26 mouse cellular contexts compared by ENCODE assay signal in the genomic region with DNA sequence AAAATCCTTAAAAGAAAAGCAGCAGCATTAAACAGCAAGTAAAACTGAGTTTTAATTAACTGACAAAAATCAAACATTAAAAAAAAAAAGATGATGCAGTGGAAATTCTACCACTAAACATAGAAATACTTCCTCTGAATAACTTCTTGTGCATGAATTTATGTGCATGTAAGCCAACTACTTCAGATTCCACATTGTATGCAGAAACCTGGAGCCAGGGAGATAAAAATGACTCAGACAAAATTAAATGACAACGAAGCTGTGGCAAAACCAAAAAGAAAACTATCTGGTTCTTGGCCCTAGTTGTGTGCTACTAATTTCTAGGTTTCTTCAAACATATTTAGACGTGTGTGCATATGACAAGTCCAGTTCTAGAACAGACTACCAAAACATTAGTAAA. TPM values are rescaled to one million over a fixed set of nuclear protein-coding genes. Genes with fewer than 3 reads are reported as not detected.
A peak's percentile ranks its signal among the peaks of the same experiment; 100 is the strongest.
DNase-seq lines count a peak whose midpoint lies in the region; ATAC-seq and TF ChIP-seq lines count a peak whose summit lies in the region.
"Had no signal": no experiment of that assay in that cellular context is flagged by ENCODE, and none has a peak within 500 bp of the region (broad histone marks: within the 10 kb centered on the region; RNA-seq: fewer than 3 reads in every experiment).

No protein-coding gene starts in this region.

- H3K36me3 ChIP-seq in heart, embryonic 16.5 days (ENCODE audit: control insufficient read depth, insufficient read depth) = no peaks in the 10 kb centered on the region
- H3K36me3 ChIP-seq in lung, postnatal 0 days (ENCODE audit: insufficient read depth, low read length) = no peaks in the 10 kb centered on the region
- H3K36me3 ChIP-seq in MEL (ENCODE audit: control insufficient read depth in 1 of 2, insufficient read depth in 2 of 2, low read length in 2 of 2) = peaks cover 0 to 24% of the 10 kb centered on the region in 2 experiments; a peak in 2 of 4 replicates
- H3K36me3 ChIP-seq: embryonic facial prominence, embryonic 13.5 days; forebrain, embryonic 12.5 days; liver, embryonic 13.5 days; neural tube, embryonic 13.5 days had no signal

- no peak for TF ChIP-seq EP300 in lung, postnatal 0 days (IDR thresholded peaks at IDR 0.05)
- peak; percentile 55 to 76 for TF ChIP-seq EP300 in MEL (IDR thresholded peaks at IDR 0.05; ENCODE audit: low read depth in 1 of 2, low read length in 2 of 2)

- H3K79me2 ChIP-seq in MEL (ENCODE audit: control insufficient read depth, insufficient read depth, low read length, poor library complexity) = peaks cover 11% of the 10 kb centered on the region

- peak overlapping the region; percentile 23; the same call in 1 of the 2 replicates for H3K4me2 ChIP-seq in heart, embryonic 16.5 days (ENCODE audit: low read depth, low read length)
- no peak overlapping the region for H3K4me2 ChIP-seq in lung, postnatal 0 days (replicated peaks; ENCODE audit: low read depth, low read length)
- H3K4me2 ChIP-seq: liver, embryonic 13.5 days; lung, embryonic 14.5 days had no signal

- no peak for ATAC-seq in heart, embryonic 16.5 days (replicated peaks; ENCODE audit: extremely low read depth, insufficient read depth, low FRiP score)
- ATAC-seq in lung, postnatal 0 days = no peak
- ATAC-seq: hindbrain, postnatal 0 days; intestine, embryonic 16.5 days had no signal

- H3K4me3 ChIP-seq in heart, embryonic 16.5 days (ENCODE audit: low read length) = no peak overlapping the region
- H3K4me3 ChIP-seq in lung, adult 2 months (replicated peaks; ENCODE audit: extremely low read depth, low read depth, low read length) = peak overlapping the region; percentile 27
- H3K4me3 ChIP-seq in lung, postnatal 0 days (ENCODE audit: low read depth, low read length) = no peak overlapping the region
- peak overlapping the region in 1 of 2 experiments; percentile 46; a peak in 2 of 4 replicates for H3K4me3 ChIP-seq in MEL (ENCODE audit: control insufficient read depth in 1 of 2, insufficient read depth in 1 of 2, low read depth in 2 of 2, low read length in 2 of 2)
- peak overlapping the region; percentile 32; the same call in 1 of the 2 replicates for H3K4me3 ChIP-seq in cortical plate, adult 2 months (ENCODE audit: insufficient read depth, low read length)
- H3K4me3 ChIP-seq: embryonic facial prominence, embryonic 13.5 days; erythroblast, embryonic 14.5 days; forebrain, embryonic 12.5 days; liver, embryonic 13.5 days; megakaryocyte, embryonic 14.5 days; neural tube, embryonic 13.5 days had no signal

- WGBS in heart, embryonic 16.5 days = 52% methylated on average over 2 of the region's 2 CpGs
- WGBS in lung, adult 2 months = 38% methylated on average over 2 of the region's 2 CpGs
- 61% methylated on average over 2 of the region's 2 CpGs for WGBS in lung, postnatal 0 days

- no peak for TF ChIP-seq POLR2A in lung, adult 2 months (IDR thresholded peaks at IDR 0.05; ENCODE audit: borderline replicate concordance, extremely low read depth, low read depth, low read length)
- no peak for TF ChIP-seq POLR2A in MEL (IDR thresholded peaks at IDR 0.05; ENCODE audit: control insufficient read depth in 1 of 2, insufficient read depth in 1 of 2, low read depth in 1 of 2, low read length in 2 of 2, poor library complexity in 1 of 2)
- no peak for TF ChIP-seq POLR2A in cortical plate, adult 2 months (IDR thresholded peaks at IDR 0.05; ENCODE audit: extremely low read depth, insufficient read depth, low read length)

- H3K27me3 ChIP-seq in heart, embryonic 16.5 days (ENCODE audit: control insufficient read depth, insufficient read depth, low read length) = no peaks in the 10 kb centered on the region
- no peaks in the 10 kb centered on the region for H3K27me3 ChIP-seq in lung, postnatal 0 days (replicated peaks; ENCODE audit: insufficient read depth, low read length)
- no peaks in the 10 kb centered on the region for H3K27me3 ChIP-seq in MEL (ENCODE audit: control insufficient read depth in 1 of 2, insufficient read depth in 2 of 2, low read length in 2 of 2)
- H3K27me3 ChIP-seq: embryonic facial prominence, embryonic 13.5 days; forebrain, embryonic 12.5 days; neural tube, embryonic 13.5 days had no signal

- intact Hi-C loops in heart, postnatal 25 days (cut with DNase I) = loop anchor here (5.0 kb wide), 1 partner anchor 107 kb away; no protein-coding TSS in a partner anchor

- DNase-seq in heart, postnatal 25 days (ENCODE audit: low spot score) = no peak
- DNase-seq in lung, adult 2 months = no peak
- DNase-seq in lung, postnatal 0 days (ENCODE audit: low spot score) = no peak
- peak; percentile 63 for DNase-seq in MEL (ENCODE audit: low read depth, low spot score)
- no peak for DNase-seq in spleen, adult 18-20 months
- DNase-seq: adrenal gland, postnatal 14 days; cerebellum, adult 2 months; cerebellum, postnatal 25 days; embryo, embryonic 11 days; heart, postnatal 36 days; kidney, adult 9 months; kidney, postnatal 14 days; layer of hippocampus, postnatal 36 days; liver, embryonic 13.5 days; lung, embryonic 14.5 days; lung, postnatal 36 days; thymus, postnatal 14 days had no signal

- H3K27ac ChIP-seq in heart, embryonic 16.5 days (ENCODE audit: low read length) = no peak overlapping the region
- no peak overlapping the region for H3K27ac ChIP-seq in lung, postnatal 0 days (ENCODE audit: low read length)
- H3K27ac ChIP-seq in MEL (ENCODE audit: control insufficient read depth, low read depth, low read length) = 0 out of 2 replicates have a peak overlapping the region, but pooled peaks have one; percentile 4
- H3K27ac ChIP-seq in cortical plate, adult 2 months (ENCODE audit: insufficient read depth, low read length) = no peak overlapping the region
- H3K27ac ChIP-seq: embryonic facial prominence, embryonic 13.5 days; forebrain, embryonic 12.5 days; hindbrain, postnatal 0 days; liver, embryonic 13.5 days; neural tube, embryonic 13.5 days had no signal

- no peak for TF ChIP-seq CTCF in lung, adult 2 months (IDR thresholded peaks at IDR 0.05; ENCODE audit: insufficient read depth, low read length)
- no peak for TF ChIP-seq CTCF in lung, postnatal 0 days (IDR thresholded peaks at IDR 0.05)
- no peak for TF ChIP-seq CTCF in MEL (IDR thresholded peaks at IDR 0.05 in 2 of 3, conservative IDR thresholded peaks at IDR 0.05 in 1 of 3; ENCODE audit: control insufficient read depth in 1 of 3, insufficient read depth in 1 of 3, low read depth in 2 of 3, low read length in 3 of 3, poor library complexity in 1 of 3, severe bottlenecking in 1 of 3)
- no peak for TF ChIP-seq CTCF in cortical plate, adult 2 months (IDR thresholded peaks at IDR 0.05; ENCODE audit: extremely low read depth, insufficient read depth, low read length)

- H3K9ac ChIP-seq in heart, embryonic 16.5 days (ENCODE audit: low read length) = no peak overlapping the region
- H3K9ac ChIP-seq in lung, postnatal 0 days (replicated peaks; ENCODE audit: low read depth) = no peak overlapping the region
- no peak overlapping the region for H3K9ac ChIP-seq in MEL (ENCODE audit: control insufficient read depth, low read depth, low read length, poor library complexity, severe bottlenecking)
- H3K9ac ChIP-seq: embryonic facial prominence, embryonic 13.5 days; forebrain, embryonic 12.5 days; liver, embryonic 13.5 days; lung, embryonic 14.5 days; neural tube, embryonic 13.5 days had no signal

- H3K4me1 ChIP-seq in heart, embryonic 16.5 days (ENCODE audit: control insufficient read depth, insufficient read depth, low read length) = peaks cover 26% of the 10 kb centered on the region
- H3K4me1 ChIP-seq in lung, adult 2 months (ENCODE audit: control insufficient read depth, insufficient read depth, low read length) = peaks cover 2% of the 10 kb centered on the region
- H3K4me1 ChIP-seq in lung, postnatal 0 days (ENCODE audit: insufficient read depth, low read depth, low read length) = no peaks in the 10 kb centered on the region
- peaks cover 12 to 16% of the 10 kb centered on the region in 2 experiments for H3K4me1 ChIP-seq in MEL (ENCODE audit: control insufficient read depth in 1 of 2, insufficient read depth in 2 of 2, low read length in 2 of 2)
- peaks cover 8% of the 10 kb centered on the region for H3K4me1 ChIP-seq in cortical plate, adult 2 months (ENCODE audit: control insufficient read depth, insufficient read depth, low read length)

- no peak for TF ChIP-seq RAD21 in MEL (IDR thresholded peaks at IDR 0.05; ENCODE audit: low read depth, low read length)

- H3K9me3 ChIP-seq in heart, embryonic 16.5 days (replicated peaks; ENCODE audit: control insufficient read depth, low read length) = no peaks in the 10 kb centered on the region
- H3K9me3 ChIP-seq in lung, postnatal 0 days (ENCODE audit: low read length) = no peaks in the 10 kb centered on the region
- H3K9me3 ChIP-seq in MEL (replicated peaks; ENCODE audit: insufficient read depth, low read length) = no peaks in the 10 kb centered on the region
- H3K9me3 ChIP-seq: embryonic facial prominence, embryonic 13.5 days; forebrain, embryonic 12.5 days; liver, embryonic 13.5 days; megakaryocyte, embryonic 14.5 days; neural tube, embryonic 13.5 days had no signal

TF ChIP-seq in MEL, 35 proteins besides CTCF, POLR2A, EP300 and RAD21 (continues in another document):
- TF ChIP-seq NELFE (IDR thresholded peaks at IDR 0.05; ENCODE audit: low read depth, low read length) (no peak), ETS1 (IDR thresholded peaks at IDR 0.05; ENCODE audit: low read depth, low read length) (0 out of 2 replicates have a peak, but pooled peaks have one; percentile 19), ZMIZ1 (IDR thresholded peaks at IDR 0.05; ENCODE audit: low read depth, low read length) (no peak), MAFK (IDR thresholded peaks at IDR 0.05; ENCODE audit: borderline replicate concordance, low read depth, low read length) (no peak)

RNA-seq across cellular contexts. Expression of a gene that starts 2.7 kb away (rescaled TPM):
- 13.7 and 15.5 TPM in 2 replicates for polyA plus RNA-seq in heart, embryonic 16.5 days (2015; fragmentation: Nextera tagmentation; extraction: Ambion mirVana)
- total RNA-seq in heart, postnatal 25 days (2021) = 10 to 100 TPM; 21.6 to 34.8 TPM
- 7.6 and 10.4 TPM in 2 replicates for polyA plus RNA-seq in lung, adult 2 months (2012; rRNA removed)
- polyA plus RNA-seq in lung, postnatal 0 days (2015; fragmentation: Nextera tagmentation; extraction: Ambion mirVana) = 15.3 and 19.8 TPM in 2 replicates
- 1.5 and 1.9 TPM in 2 replicates for total RNA-seq in MEL (2012; rRNA removed)
- 1 to 10 TPM in 1 of 2 experiments, not detected in 1; 3.2 TPM for polyA plus RNA-seq in MEL (2012; ENCODE audit: insufficient read depth in 1 of 2, insufficient read length in 2 of 2, low read depth in 1 of 2, low replicate concordance in 2 of 2, missing spikeins in 1 of 2)
- 28.4 and 30.0 TPM in 2 replicates for polyA plus RNA-seq in cortical plate, adult 2 months (2012; rRNA removed)
- polyA plus RNA-seq: erythroblast, embryonic 14.5 days had no signal

RNA-seq across cellular contexts. Expression of a gene that starts 48.7 kb away (rescaled TPM):
- 30.2 and 33.0 TPM in 2 replicates for polyA plus RNA-seq in heart, embryonic 16.5 days (2015; fragmentation: Nextera tagmentation; extraction: Ambion mirVana)
- total RNA-seq in heart, postnatal 25 days (2021) = 10 to 100 TPM in 1 of 2 experiments, 1 to 10 TPM in 1; 8.4 to 10.3 TPM
- polyA plus RNA-seq in lung, adult 2 months (2012; rRNA removed) = 13.3 and 15.0 TPM in 2 replicates
- polyA plus RNA-seq in lung, postnatal 0 days (2015; fragmentation: Nextera tagmentation; extraction: Ambion mirVana) = 9.4 and 9.8 TPM in 2 replicates
- total RNA-seq in MEL (2012; rRNA removed) = 0.12 TPM in 1 of 2 replicates, not detected in the other
- polyA plus RNA-seq in MEL (2012; ENCODE audit: insufficient read depth in 1 of 2, insufficient read length in 2 of 2, low read depth in 1 of 2, low replicate concordance in 2 of 2, missing spikeins in 1 of 2) = under 1 TPM in 1 of 2 experiments, not detected in 1; 0.04 TPM
- polyA plus RNA-seq in cortical plate, adult 2 months (2012; rRNA removed) = 11.7 and 13.8 TPM in 2 replicates

Comparison
In these comparisons a context has a peak if more than half of its experiments do, and no peak if none do; other contexts are left out.
1. H3K4me3 ChIP-seq: peak in lung, adult 2 months (single experiment) and cortical plate, adult 2 months (single experiment); none in heart, embryonic 16.5 days (single experiment) and lung, postnatal 0 days (single experiment).